Mouse (Mus musculus): Measurements from ENCODE around the gene Lin28b.

The Lin28b gene

GRCm38 (mm10) chr10:45485761-45486602 lies at the start of gene Lin28b:
Gene Lin28b (minus strand): TSS chr10:45486395.
- DNase-seq (ENCODE audit: extremely low spot score), result peak; percentile 89

GRCm38 (mm10) chr10:45511764-45512163 lies 25.6 kb upstream of the Lin28b start:
- DNase-seq (ENCODE audit: extremely low spot score), result no peak

- DNase-seq (ENCODE audit: extremely low spot score), result no peak
Measured at GRCm38 (mm10) chr10:45510662-45511061, 24.5 kb upstream of the Lin28b start.

GRCm38 (mm10) chr10:45500259-45500658 lies 14.1 kb upstream of the Lin28b start:
- DNase-seq (ENCODE audit: extremely low spot score), result no peak

GRCm38 (mm10) chr10:45486603-45486946 lies 380 bp upstream of the Lin28b start:
- no peak for DNase-seq (ENCODE audit: extremely low spot score)

- no peak for DNase-seq (ENCODE audit: extremely low spot score)
Measured at GRCm38 (mm10) chr10:45485226-45485760, 902 bp downstream of the Lin28b start.

- no peak for DNase-seq (ENCODE audit: extremely low spot score)
Measured at GRCm38 (mm10) chr10:45483210-45483609, 3.0 kb downstream of the Lin28b start.

- DNase-seq (ENCODE audit: extremely low spot score), result peak; percentile 70
Measured at GRCm38 (mm10) chr10:45473663-45474333, 12.4 kb downstream of the Lin28b start.

GRCm38 (mm10) chr10:45473143-45473484 lies 13.1 kb downstream of the Lin28b start:
- peak; percentile 54 for DNase-seq (ENCODE audit: extremely low spot score)

- DNase-seq (ENCODE audit: extremely low spot score), result peak; percentile 41
Measured at GRCm38 (mm10) chr10:45472431-45473142, 13.6 kb downstream of the Lin28b start.

- DNase-seq (ENCODE audit: extremely low spot score), result peak; percentile 43
Measured at GRCm38 (mm10) chr10:45471321-45471720, 14.9 kb downstream of the Lin28b start.

- peak; percentile 71 for DNase-seq (ENCODE audit: extremely low spot score)
Measured at GRCm38 (mm10) chr10:45470079-45470739, 16.0 kb downstream of the Lin28b start.

GRCm38 (mm10) chr10:45469027-45469996 lies 16.9 kb downstream of the Lin28b start:
- DNase-seq (ENCODE audit: extremely low spot score), result peak; percentile 76

- no peak for DNase-seq (ENCODE audit: extremely low spot score)
Measured at GRCm38 (mm10) chr10:45468180-45468915, 17.8 kb downstream of the Lin28b start.

GRCm38 (mm10) chr10:45458637-45459036 lies 27.6 kb downstream of the Lin28b start:
- DNase-seq (ENCODE audit: extremely low spot score), result peak; percentile 48

GRCm38 (mm10) chr10:45458074-45458473 lies 28.1 kb downstream of the Lin28b start:
- peak; percentile 54 for DNase-seq (ENCODE audit: extremely low spot score)

GRCm38 (mm10) chr10:45446625-45447024 lies 39.6 kb downstream of the Lin28b start:
- no peak for DNase-seq (ENCODE audit: extremely low spot score)

- DNase-seq (ENCODE audit: extremely low spot score), result peak; percentile 49
Measured at GRCm38 (mm10) chr10:45446215-45446614, 40.0 kb downstream of the Lin28b start.

- peak; percentile 49 for DNase-seq (ENCODE audit: extremely low spot score)
Measured at GRCm38 (mm10) chr10:45422372-45422771, 63.8 kb downstream of the Lin28b start.

GRCm38 (mm10) chr10:45412144-45412543 lies 74.1 kb downstream of the Lin28b start:
- DNase-seq (ENCODE audit: extremely low spot score), result no peak
